Comparison of ENCODE assay signal across 8 mouse cellular contexts in the genomic region with DNA sequence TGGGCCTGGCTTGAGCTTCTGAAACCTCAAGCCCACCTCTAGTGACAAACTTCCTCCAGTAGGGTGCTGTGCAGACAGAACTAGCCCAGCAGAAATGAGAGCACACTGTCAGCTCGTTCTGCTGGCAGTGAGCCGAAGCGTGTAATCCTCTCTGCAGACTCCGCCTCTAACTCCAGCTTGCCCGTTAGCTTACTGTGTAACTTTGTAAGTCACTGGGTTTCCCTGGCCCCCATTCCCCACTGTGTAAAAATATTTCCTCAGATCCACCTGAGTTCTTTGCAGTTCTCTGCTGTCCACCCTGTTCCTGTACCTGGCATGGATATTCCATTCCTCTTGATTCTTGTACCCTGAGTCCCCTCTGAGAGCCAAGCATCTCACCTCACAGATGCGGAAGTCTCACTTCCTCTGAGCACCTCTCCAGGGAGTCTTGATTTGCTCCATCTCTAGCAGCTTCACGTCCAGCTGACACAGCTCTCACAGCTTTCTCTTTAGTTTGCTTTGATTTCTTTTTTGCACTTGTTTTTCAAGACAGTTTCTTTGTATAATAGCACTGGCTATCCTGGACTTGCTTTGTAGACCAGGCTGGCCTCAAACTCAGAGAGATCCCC. TPM values are rescaled to one million over a fixed set of nuclear protein-coding genes. Genes with fewer than 3 reads are reported as not detected.
DNase-seq lines count a peak whose midpoint lies in the region; ATAC-seq and TF ChIP-seq lines count a peak whose summit lies in the region.

No protein-coding gene starts in this region.

- H3K36me3 ChIP-seq in spleen, adult 2 months (ENCODE audit: control insufficient read depth, insufficient read depth, low read length): peaks cover 45% of the 10 kb centered on the region
- H3K36me3 ChIP-seq in intestine, postnatal 0 days (ENCODE audit: control insufficient read depth, insufficient read depth): peaks cover 25% of the 10 kb centered on the region; the same call in 1 of the 2 replicates

- peak; percentile 59 to 60 for DNase-seq in heart, adult 18-20 months
- DNase-seq in heart, adult 8-10 months (ENCODE audit: low spot score): no peak
- peak; percentile 42 for DNase-seq in CD4-positive helper T cell, adult 2 months (ENCODE audit: low read depth, low spot score)
- peak; percentile 59 for DNase-seq in gastrocnemius, postnatal 25 days
- peak; percentile 24 for DNase-seq in left cerebral cortex, postnatal 4 days
- DNase-seq in spleen, adult 2 months (ENCODE audit: low read depth in 1 of 2, low spot score in 2 of 2): peak; percentile 54 to 60
- DNase-seq in adrenal gland, postnatal 4 days (ENCODE audit: low spot score in 2 of 2): no peak

- no peak overlapping the region for H3K9ac ChIP-seq in intestine, postnatal 0 days (ENCODE audit: low read depth, low read length)

- no peak for TF ChIP-seq CTCF in spleen, adult 2 months (IDR thresholded peaks at IDR 0.05; ENCODE audit: extremely low read depth, insufficient read depth, insufficient read length, insufficient replicate concordance)
- no peak for TF ChIP-seq CTCF in intestine, postnatal 0 days (IDR thresholded peaks at IDR 0.05; ENCODE audit: low read depth)

- no peak for ATAC-seq in intestine, postnatal 0 days

- H3K27ac ChIP-seq in spleen, adult 2 months (ENCODE audit: insufficient read depth, low read length): peak overlapping the region; percentile 70
- H3K27ac ChIP-seq in intestine, postnatal 0 days (ENCODE audit: low read depth, low read length): no peak overlapping the region

- 21% methylated on average over 7 of the region's 7 CpGs for WGBS in spleen, adult 2 months
- 58% methylated on average over 7 of the region's 7 CpGs for WGBS in intestine, postnatal 0 days

- H3K4me1 ChIP-seq in spleen, adult 2 months (ENCODE audit: control insufficient read depth, insufficient read depth, insufficient read length): peaks cover 35% of the 10 kb centered on the region; the same call in 1 of the 2 replicates
- no peaks in the 10 kb centered on the region for H3K4me1 ChIP-seq in intestine, postnatal 0 days (replicated peaks; ENCODE audit: control insufficient read depth, insufficient read depth, low read length)

- no peak overlapping the region for H3K4me3 ChIP-seq in spleen, adult 2 months (ENCODE audit: extremely low read depth, insufficient read depth, insufficient read length)
- no peak overlapping the region for H3K4me3 ChIP-seq in intestine, postnatal 0 days (ENCODE audit: low read depth, low read length)

- no peaks in the 10 kb centered on the region for H3K9me3 ChIP-seq in intestine, postnatal 0 days (ENCODE audit: control insufficient read depth)

- H3K27me3 ChIP-seq in spleen, adult 2 months (ENCODE audit: control insufficient read depth, insufficient read depth, low read length): no peaks in the 10 kb centered on the region
- H3K27me3 ChIP-seq in intestine, postnatal 0 days (replicated peaks; ENCODE audit: control insufficient read depth, insufficient read depth, low read length): no peaks in the 10 kb centered on the region

- intact Hi-C loops in left cerebral cortex, postnatal 4 days (cut with DNase I): no loop called here

- no peak overlapping the region for H3K4me2 ChIP-seq in intestine, postnatal 0 days (replicated peaks; ENCODE audit: low read depth)

- no peak for TF ChIP-seq POLR2A in spleen, adult 2 months (IDR thresholded peaks at IDR 0.05; ENCODE audit: low read depth, low read length)

RNA-seq across cellular contexts. Expression of gene Degs2, which starts 51.0 kb away (rescaled TPM):
- 1 to 10 TPM in 1 of 2 experiments, under 1 TPM in 1; 0.17 to 1.1 TPM for total RNA-seq in heart, adult 18-20 months (2021)
- total RNA-seq in heart, adult 8-10 months (2022): under 1 TPM; 0.25 to 1.00 (median 0.56) TPM
- under 1 TPM in 1 of 2 experiments, not detected in 1; 0.19 TPM for total RNA-seq in gastrocnemius, postnatal 25 days (2021)
- total RNA-seq in left cerebral cortex, postnatal 4 days (2021): not detected
- 0.11 TPM in 1 of 2 replicates, not detected in the other for polyA plus RNA-seq in spleen, adult 2 months (2012; rRNA removed)
- under 1 TPM in 1 of 2 experiments, not detected in 1; 0.28 TPM for total RNA-seq in adrenal gland, postnatal 4 days (2021)
- polyA plus RNA-seq in intestine, postnatal 0 days (2015; fragmentation: Nextera tagmentation; extraction: Ambion mirVana): 264 and 273 TPM in 2 replicates

Comparison
In these comparisons a context has a peak if more than half of its experiments do, and no peak if none do; other contexts are left out.
1. DNase-seq: peak in heart, adult 18-20 months (2 of 2), CD4-positive helper T cell, adult 2 months (single experiment), gastrocnemius, postnatal 25 days (single experiment), left cerebral cortex, postnatal 4 days (single experiment) and spleen, adult 2 months (2 of 2); none in heart, adult 8-10 months (single experiment) and adrenal gland, postnatal 4 days (0 of 2).